Mouse (Mus musculus) brain, embryonic 14.5 days (tissue): ENCODE measurements at regions not wholly inside any gene's neighbourhood (a gene's known extent, or its start where the extent isn't known, plus 50 kb on each side); places are given as distances from the start of the nearest gene placed in this dataset.

ENCODE experiments used
- CTCF ChIP-seq: fragments of 200-500 bp; IDR thresholded peaks from 2 replicates; pipeline ENCODE4 v1.5.1; 2012; ENCODE audit warnings: inconsistent platforms, mild to moderate bottlenecking, moderate library complexity, borderline replicate concordance; ENCODE audit not compliant: insufficient read depth, insufficient read length; ENCODE audit errors: extremely low read depth
- POLR2A ChIP-seq: fragments of 200-500 bp; IDR thresholded peaks from 2 replicates; pipeline ENCODE4 v1.6.1; 2012; ENCODE audit warnings: mild to moderate bottlenecking, inconsistent platforms, borderline replicate concordance; ENCODE audit not compliant: poor library complexity, insufficient read depth, insufficient read length, severe bottlenecking; ENCODE audit errors: extremely low read depth

GRCm38 (mm10) chr10:117928998-117929397 lies 83.2 kb upstream of the Rap1b start:
- no peak for TF ChIP-seq POLR2A
- TF ChIP-seq CTCF, result no peak
